Mouse (Mus musculus) MEL (cell line): ENCODE results near the gene Cyb561d1.

ENCODE experiments used
- CHD2 ChIP-seq: IDR thresholded peaks from 2 replicates; pipeline ENCODE4 v1.6.1; 2011; ENCODE audit warnings: low read length, improper control_type of control experiment
- CTCF ChIP-seq, 3 experiments: IDR thresholded peaks in 2 of 3; conservative IDR thresholded peaks in 1 of 3; 2 replicates each; pipeline ENCODE4 v1.5.1; 2011 to 2012; ENCODE audit warnings: low read length in 3 of 3, low read depth in 2 of 3, mild to moderate bottlenecking in 2 of 3, improper control_type of control experiment in 1 of 3, inconsistent platforms in 1 of 3, mixed read lengths in 1 of 3, moderate library complexity in 1 of 3; ENCODE audit not compliant: control insufficient read depth in 1 of 3, insufficient read depth in 1 of 3, poor library complexity in 1 of 3, severe bottlenecking in 1 of 3
- ELF1 ChIP-seq: IDR thresholded peaks from 2 replicates; pipeline ENCODE4 v1.6.1; 2014; ENCODE audit warnings: low read depth, mild to moderate bottlenecking, inconsistent platforms, low read length, improper control_type of control experiment, moderate library complexity
- USF1 ChIP-seq: IDR thresholded peaks from 2 replicates; pipeline ENCODE4 v1.6.1; 2014; ENCODE audit warnings: low read depth, mild to moderate bottlenecking, inconsistent platforms, low read length, improper control_type of control experiment, moderate library complexity

- no peak for TF ChIP-seq CHD2
- TF ChIP-seq USF1: no peak
- no peak for TF ChIP-seq CTCF (IDR thresholded peaks at IDR 0.05 in 2 of 3, conservative IDR thresholded peaks at IDR 0.05 in 1 of 3; ENCODE audit: control insufficient read depth in 1 of 3, insufficient read depth in 1 of 3, low read depth in 2 of 3, low read length in 3 of 3, poor library complexity in 1 of 3, severe bottlenecking in 1 of 3)
- TF ChIP-seq ELF1: no peak
Observed at GRCm38 (mm10) chr3:108203212-108203611, 2.2 kb upstream of the Cyb561d1 start.
